Mouse (Mus musculus) v-Abl transformed pro-B cells (cell line): Measurements from ENCODE around the gene Mmd2.

Experiments
- in situ Hi-C, 2 experiments: fragments of 400-800 bp; cut with MboI; formaldehyde crosslinking; loops; one replicate each; pipeline ENCODE4 v1.15.1; 2025; ENCODE audit not compliant: unreplicated experiment in 2 of 2

Gene Mmd2

DNA sequence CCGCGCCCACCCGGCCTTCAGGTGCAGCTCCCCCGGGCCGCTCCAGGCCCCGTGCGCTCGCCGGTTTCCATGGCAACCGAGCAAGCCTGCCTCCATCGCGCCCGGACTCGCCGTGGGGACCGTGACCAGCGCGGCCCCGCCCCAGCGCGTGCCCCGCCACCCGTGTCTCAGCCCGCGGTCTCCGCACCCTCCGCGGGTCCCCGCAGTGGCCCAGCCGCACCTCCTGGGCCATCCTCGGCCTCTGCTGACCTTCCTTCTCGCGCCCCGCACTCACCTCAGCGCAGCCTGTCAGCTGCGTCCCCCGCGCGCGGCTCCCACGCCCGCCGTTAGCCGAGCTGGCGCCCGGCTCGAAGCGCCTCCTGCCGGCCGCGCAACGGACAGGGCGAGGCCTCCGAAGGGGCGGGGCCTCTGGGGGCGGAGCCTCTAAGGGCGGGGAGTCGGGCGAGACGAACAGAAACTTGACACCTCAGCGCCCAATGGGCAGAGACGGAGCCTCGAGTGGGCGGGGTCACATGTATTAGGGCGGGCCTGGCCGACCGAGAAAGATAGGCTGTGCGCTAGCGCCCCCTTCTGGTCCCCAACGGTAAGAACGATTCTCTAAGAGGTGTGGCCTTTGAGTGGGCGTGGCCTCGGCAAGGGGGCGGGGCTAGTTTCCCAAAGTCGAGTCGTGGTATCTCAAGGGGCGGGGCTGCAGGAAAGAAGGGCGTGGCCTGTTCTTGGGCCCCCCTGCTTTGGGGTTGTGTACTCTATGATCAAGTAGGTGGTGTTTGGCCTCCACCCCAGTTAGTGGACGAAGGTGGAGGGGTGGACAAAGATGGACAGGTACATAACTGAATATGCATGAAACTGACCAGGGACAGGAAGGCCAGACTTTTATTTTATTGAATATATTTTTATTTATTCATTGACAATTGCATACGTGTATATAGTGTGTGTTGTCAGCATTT is 57.6 kb downstream of the Mmd2 start, which contains the start of gene Radil:
Radil (minus strand) TSS at position 393 of the 947 bp plus-strand sequence.
- in situ Hi-C loops: no loop called here

DNA sequence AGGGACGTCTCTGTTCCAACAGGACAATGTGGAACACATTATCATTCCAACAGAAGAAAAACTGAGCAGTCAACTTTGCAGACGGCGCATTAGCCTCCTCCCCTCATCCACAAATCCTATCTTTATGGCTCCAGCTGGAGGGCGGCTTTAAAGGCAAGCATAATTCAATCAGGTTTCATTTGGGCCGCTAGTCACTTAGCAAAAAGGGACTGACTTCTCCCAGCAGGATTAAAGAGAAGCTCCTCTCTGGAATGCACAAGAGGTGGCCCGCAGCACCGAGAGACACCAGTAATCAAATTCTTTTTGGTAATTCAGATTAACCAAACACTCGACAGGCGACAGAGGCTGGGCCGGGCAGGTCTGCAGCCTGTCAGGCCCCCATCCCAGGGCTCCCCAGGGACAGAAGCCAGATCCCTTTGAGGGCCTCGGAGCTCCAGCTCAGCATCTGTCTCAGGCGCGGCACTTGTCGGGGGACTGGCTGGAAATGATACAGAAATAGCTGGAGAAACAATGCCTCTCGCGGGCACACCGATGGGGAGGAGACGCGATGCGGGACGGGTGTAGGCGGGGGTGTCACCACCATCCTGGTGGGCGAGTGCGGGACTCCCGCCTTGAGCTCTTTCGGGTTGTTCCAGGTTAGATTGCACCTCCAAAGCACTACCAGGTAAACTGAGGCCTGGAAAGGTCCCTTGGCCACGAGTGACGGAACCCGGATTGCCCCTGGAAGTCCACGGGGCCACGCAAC is 58.5 kb downstream of the Mmd2 start:
- in situ Hi-C loops: no loop called here

DNA sequence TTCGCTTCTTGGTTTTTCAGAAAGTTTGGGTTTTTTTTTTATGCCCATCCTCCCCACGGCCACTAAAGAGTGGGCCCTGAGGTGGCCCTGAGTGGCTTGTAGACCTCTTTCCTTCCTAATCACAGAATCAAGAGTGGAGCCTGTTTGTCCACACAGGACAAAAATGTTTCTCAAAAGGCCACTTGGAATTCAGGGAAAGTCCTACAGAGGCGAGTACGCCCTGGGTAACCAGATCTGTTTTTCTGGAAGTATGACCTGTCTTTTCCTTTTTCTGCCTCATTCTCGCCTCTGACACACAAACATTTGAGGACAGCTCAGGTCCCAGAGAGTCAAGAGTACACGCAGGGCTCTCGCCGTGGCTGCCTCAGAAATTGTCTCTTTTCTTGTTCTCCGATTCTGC is 59.2 kb downstream of the Mmd2 start:
- in situ Hi-C loops: no loop called here

DNA sequence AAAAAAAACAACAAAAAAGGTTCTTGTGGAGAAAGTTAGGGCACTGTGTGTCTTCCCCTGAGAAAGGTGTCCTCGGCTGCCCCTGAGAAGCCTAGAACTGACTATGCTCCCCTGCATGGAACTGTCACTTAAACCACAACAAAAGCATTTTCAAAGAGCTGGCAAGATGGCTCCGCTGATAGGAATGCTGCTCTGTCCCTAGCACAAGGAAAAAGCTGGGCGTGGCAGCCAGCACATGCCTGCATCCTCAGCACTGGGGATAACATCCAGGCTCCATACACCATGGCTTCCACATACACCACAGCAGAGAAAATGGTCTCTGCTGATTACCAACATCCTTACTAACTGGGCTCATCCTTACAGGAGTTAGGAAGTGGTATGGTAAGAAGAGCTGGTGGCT is 61.5 kb downstream of the Mmd2 start:
- in situ Hi-C loops: no loop called here

DNA sequence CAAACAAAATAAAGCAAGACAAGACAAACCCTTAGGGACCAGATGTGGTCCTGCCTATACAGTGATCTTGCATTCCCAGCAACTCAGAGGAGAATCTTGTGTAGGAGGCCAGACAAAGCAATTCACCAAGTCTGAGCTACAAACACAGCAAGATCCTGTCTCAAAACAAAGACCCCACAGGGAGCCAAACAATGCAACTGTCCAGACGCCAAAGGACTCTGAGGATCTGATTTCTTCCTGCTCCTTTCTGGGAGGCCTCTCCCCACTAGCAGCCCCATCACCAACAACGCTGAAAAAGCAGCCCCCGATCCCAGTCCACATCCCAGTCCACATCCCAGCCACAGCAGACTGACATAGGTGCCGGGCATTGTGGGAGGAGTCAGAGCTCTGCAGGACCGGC is 62.3 kb downstream of the Mmd2 start:
- in situ Hi-C loops: no loop called here

DNA sequence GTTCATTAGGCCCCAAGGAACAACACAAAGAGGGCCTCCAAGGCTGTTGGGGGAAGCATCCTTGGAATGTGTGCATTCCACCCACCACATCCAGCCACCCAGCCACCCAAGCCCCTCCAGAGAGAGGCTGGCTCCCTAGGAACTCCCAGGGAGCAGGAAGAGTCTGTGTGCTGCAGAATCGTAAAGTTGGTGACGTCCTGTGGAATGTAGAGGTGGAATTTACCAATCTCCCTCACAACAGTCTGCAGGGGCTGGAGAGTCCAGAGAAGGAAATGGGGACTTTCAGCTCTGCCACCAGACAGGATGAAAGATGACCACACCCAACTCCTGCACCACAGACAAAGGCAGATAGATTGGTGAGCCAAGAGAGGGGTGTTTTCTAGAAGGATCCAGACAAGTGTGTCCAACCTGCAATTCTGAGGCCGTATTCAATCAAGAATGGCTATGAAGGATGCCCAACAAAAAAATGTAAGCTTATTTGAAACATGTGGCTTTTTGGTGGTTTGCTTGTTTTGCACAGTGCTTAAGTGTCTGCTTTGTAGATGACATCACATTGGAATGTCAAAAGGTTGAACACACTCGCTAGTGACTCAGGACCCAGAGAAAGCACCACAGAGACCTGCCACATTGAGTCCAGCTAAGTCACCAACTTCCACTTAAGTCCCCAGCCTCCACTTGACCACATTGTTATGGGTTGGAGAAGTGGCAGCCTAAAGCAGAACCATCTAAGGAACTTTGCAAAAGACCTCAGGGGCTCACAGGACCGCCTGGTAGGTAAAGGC is 63.4 kb downstream of the Mmd2 start:
- in situ Hi-C loops: no loop called here

DNA sequence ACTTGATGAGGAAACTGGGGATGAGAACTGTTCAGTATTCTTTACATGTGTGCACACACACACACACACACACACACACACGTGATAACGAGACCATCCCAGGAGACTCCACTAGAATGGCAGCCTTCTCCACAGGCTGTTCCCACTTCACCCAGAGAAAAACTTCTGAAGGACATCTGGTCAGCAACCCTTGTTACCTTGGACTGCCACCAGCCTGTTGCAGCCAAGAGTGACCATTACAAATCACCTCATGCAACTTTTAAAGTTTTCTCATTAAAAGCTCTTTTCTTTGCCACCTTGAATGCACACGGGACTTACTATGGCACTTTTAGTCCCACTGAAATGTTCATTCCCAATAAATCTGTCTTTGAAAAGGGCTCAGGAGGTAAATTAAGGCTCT is 71.3 kb downstream of the Mmd2 start:
- in situ Hi-C loops: no loop called here

DNA sequence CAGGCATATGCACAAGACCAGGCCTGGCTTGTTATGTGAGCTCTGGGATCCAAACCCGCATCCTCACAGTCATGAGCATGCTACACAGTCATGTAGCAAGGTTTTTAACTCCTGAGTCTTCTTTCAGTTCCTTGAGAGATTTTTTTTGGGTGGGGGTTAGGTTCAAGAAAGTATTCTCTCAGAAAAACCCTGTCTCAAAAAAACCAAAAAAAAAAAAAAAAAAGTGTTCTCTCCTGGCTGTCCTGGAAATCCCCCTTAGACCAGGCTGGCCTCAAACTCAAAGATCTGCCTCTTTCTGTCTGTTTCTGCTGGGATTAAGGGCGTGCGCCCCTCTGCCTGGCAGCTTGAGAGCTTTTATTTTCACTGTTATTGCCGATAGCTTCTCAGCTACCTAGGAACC is 73.2 kb downstream of the Mmd2 start:
- in situ Hi-C loops: no loop called here

DNA sequence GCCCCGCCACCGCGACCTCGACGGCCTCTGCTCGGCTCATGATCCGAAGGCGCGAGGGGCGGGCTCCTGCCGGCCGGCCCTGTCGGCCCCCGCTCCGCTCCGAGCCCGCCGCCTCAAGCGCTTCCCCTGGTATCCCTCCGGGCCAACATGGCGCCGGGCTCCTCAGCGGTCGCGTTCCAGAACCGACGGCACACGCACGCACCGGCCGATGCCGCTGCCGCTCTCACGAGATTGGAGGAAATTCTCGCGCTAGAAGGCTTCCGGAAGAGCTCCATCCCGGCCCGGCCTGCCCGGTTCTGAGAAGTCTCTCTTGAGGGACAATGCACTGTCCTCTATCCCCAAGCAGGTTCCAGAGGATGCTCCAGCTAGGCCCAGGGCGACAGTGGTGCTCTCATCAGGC is 78.7 kb downstream of the Mmd2 start, which contains the start of gene Papolb:
Papolb (minus strand) TSS at position 162 of the 400 bp plus-strand sequence.
- in situ Hi-C loops: no loop called here

DNA sequence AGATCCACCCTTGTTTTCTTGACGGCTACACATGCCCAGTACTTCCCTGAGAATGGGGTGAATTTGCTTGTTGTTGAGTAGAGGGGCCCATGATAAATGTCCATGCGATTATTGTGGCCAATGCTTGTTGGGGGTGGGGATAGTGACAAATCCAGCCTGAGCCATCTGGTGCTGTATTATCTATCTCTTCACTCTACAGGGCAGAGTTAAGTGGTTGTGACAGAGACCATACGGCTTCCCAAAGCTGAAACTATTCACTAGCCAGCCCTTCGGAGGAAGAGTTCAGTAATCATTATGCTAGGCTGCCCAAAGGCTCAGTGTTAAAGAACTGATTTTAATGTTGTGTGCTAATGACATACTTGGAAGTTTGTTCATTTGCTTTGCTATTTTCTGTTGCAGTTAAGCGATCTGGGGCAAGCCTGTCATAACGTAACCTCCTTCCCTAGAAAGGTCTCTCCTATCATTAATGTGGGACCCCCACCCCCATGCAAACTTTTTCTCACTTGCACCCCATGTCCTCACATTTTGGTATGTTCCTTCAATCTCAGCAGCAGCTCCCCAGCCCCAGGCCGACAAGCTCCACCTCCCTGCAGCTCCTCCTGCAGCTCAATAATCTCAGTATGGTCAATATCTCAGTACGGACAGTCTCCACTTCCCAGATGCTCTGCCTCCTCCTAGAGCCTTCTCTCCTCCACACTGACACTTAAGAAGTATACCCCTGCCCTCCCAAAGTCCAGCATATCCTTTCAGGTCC is 83.7 kb downstream of the Mmd2 start:
- in situ Hi-C loops: no loop called here

DNA sequence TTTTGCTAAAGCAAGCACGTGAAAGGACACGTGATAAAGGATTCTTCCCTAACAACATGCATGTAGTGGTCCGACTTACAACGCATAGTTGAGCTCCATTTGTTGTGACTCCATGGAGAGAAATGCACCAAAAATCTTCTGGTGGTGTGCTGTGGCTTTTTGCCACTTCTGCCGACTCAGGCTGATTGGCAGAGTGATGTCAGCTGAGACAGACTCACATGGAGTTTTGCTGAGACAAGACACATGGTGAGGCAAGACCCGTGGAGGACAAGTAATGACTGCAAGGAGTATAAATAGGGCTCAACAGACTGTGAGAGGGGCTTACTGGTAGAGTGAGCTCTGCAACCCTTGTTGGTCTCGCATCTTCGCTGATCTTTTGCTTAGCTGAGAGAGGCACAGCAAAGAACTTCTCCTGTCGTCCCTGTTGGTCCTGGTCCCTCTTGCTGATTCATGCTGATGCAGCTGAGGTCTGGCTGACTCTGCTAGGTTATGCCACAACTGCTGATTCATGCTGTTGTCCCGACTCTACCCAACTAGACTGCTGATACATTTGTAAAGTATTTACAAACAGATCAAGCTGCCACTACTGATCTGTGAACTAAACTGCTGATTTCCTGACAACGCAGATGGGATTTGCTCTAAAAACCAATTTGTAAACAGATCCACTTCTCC is 87.3 kb downstream of the Mmd2 start:
- in situ Hi-C loops: no loop called here

DNA sequence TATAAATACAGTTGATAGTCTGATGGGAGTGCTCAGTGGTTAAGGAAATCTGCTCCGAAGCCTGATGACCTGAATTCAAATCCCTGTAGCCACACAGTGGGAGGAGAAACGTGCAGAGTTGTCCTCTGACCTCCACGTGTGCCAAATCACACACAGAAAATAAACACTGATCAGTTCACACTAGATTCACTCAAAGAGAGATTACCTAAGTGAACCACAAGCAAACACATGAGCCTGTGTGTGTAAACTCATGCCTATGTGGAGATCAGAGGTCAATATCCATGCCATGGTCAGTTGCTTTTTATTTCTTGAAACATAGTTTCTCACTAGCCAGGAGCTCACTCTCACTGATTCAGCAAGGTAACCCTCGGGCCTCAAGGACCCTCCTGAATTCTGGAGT is 88.2 kb downstream of the Mmd2 start:
- in situ Hi-C loops: no loop called here

DNA sequence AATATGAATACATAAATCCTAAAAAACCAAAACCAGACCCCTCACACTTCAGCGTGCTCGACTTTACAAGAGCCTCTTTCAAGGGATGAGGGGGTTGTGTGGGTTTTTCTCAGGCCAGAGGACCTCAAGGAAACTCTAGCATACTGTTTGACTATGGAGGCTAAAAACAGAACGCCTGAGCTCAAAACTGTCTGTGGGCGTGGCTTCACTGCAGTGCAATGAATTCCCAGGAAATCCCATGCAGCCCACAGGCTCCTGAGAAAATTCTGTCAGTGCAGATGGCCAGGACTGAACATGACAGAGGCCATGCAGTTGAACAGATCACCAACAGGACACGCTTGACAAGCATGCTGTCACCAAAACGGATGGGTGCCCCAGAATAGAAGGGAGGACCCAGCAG is 89.6 kb downstream of the Mmd2 start:
- in situ Hi-C loops: no loop called here
